Mouse (Mus musculus) gastrocnemius, adult 2 months (tissue): Measurements from ENCODE around the gene Smad3. TPM values are rescaled to one million over a fixed set of nuclear protein-coding genes. Genes with fewer than 3 reads are reported as not detected.

Experiments
- DNase-seq: peaks from one replicate; pipeline ENCODE4 v3.0.0; 2022
- H3K27ac ChIP-seq: fragments of 200-600 bp; 2 replicates; pipeline ENCODE4 v1.8.1; 2022; ENCODE audit warnings: mild to moderate bottlenecking
- H3K4me3 ChIP-seq: fragments of 200-600 bp; 2 replicates; pipeline ENCODE4 v1.8.1; 2022; ENCODE audit warnings: mild to moderate bottlenecking, moderate library complexity
- CTCF ChIP-seq: fragments of 200-600 bp; IDR thresholded peaks from 2 replicates; pipeline ENCODE4 v1.8.1; 2022; ENCODE audit warnings: antibody characterized with exemption, mild to moderate bottlenecking, moderate library complexity
- intact Hi-C: fragments of 180-260 bp; cut with DNase I; formaldehyde crosslinking; loops from one replicate; pipeline ENCODE4 v1.15.1; 2025
- total RNA-seq, 2 experiments: library from RNA; stranded (reverse); gene quantifications; 2 replicates each; pipeline ENCODE4 v1.2.3; 2021

The Smad3 gene
- total RNA-seq, 2 experiments from 2014 or later: 61.7 to 75.3 TPM

DNA sequence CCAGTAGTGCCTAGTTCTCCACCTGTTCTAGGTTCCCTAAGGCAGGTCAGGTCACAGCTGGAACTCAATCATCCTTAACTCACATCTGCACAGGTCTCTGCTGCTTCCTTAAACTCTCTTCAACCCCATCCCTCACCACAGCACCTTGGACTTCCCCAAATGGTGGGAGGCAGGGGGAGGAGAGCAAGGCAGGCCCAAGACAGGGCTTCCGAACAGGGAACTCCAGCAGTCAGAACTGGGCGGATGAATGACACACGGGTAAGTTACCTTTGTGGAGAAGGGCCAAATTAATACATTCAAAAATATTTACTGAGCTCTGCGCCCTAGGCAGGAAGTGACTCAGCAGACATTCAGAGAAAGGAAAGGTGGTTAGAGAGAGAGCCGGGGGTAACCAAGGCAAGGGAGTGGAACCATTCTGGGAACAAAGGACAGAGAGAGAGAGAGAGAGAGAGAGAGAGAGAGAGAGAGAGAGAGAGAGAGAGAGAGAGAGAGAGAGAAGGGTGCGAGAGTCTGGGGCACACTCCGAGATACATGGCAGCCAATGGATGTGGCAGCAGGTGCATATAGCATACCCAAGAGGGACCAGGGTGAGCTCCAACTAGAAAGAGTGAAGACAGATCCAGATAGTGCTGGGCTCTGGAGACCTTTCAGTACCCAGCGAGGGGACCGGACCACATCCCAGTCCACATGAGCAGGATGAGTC, 36.1 kb downstream of the Smad3 start:
- intact Hi-C loops: no loop called here
- H3K27ac ChIP-seq: no peak overlapping the region
- no peak overlapping the region for H3K4me3 ChIP-seq
- DNase-seq: no peak
- TF ChIP-seq CTCF: no peak

- Histone ChIP-seq H3K4me3 (no peak overlapping the region), H3K27ac (no peak overlapping the region)
- no peak for TF ChIP-seq CTCF
- intact Hi-C loops: no loop called here
- DNase-seq: no peak
Measured at GRCm38 (mm10) chr9:63720715-63721114, 37.1 kb downstream of the Smad3 start.

DNA sequence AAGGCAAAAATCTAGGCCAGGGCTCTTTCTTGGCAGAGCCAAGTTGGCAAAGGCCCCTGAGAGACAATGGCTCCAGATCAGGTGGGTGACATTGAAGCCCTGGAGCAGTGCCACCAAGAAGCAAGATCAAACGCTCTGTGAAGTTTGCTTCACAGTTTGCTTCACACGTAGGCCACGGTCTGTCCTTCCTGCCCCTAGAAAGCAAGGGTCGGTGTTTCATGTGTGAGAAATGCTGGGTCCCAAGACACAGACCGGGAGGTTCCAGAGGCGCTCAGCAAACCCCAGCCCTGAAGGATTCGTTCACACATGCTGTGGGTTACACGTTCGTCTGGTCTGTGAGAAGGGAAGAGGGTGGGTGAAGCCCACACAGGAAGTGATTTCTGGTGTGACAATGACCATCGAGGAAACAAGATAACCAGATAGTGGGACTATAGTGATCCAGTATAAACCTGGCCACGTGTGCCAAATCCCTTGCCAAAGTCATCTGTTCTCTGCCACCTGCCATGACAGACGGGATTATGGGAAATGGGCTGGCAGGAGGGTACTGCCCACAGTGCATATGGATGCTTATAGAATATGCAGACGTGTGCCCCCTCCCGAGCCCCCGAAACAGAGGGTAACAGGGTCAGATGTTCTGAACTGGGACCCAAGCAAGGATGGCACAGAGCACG, 37.9 kb downstream of the Smad3 start:
- no peak overlapping the region for H3K4me3 ChIP-seq
- no peak for TF ChIP-seq CTCF
- DNase-seq: no peak
- H3K27ac ChIP-seq: peak overlapping the region; percentile 4; the same call in 1 of the 2 replicates
- intact Hi-C loops: no loop called here

- peak overlapping the region; percentile 4; the same call in 1 of the 2 replicates for H3K27ac ChIP-seq
- DNase-seq: no peak
- intact Hi-C loops: no loop called here
- TF ChIP-seq CTCF: no peak
- H3K4me3 ChIP-seq: no peak overlapping the region
Measured at GRCm38 (mm10) chr9:63718735-63719358, 38.9 kb downstream of the Smad3 start.

- Histone ChIP-seq H3K27ac (no peak overlapping the region), H3K4me3 (no peak overlapping the region)
- no peak for DNase-seq
- intact Hi-C loops: no loop called here
- TF ChIP-seq CTCF: no peak
Measured at GRCm38 (mm10) chr9:63718170-63718569, 39.6 kb downstream of the Smad3 start.

DNA sequence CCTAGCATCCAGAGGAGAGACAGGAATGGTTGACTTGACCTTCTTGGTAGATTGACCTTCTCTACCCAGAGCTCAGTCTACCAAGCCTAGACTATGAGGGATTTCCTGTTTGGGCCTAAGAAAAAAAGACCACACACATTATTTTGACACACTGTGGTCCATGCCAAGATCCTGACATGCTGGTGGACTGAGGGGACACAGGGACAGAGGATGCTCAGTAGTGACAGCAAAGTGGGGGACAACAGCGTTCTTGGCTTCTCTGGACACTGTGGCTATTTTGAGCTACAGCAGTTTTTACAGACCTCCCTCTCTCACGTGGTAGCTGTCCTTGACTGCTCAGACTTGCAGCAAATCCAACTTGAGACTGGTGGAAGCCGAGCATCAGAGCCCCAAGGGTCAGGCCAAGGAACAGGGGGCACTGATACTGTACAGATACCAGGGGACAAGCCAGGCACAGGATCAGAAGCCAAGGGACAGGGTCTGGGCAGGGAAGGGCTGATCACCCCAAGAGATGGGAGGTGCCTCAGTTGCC, 40.3 kb downstream of the Smad3 start:
- H3K27ac ChIP-seq: peak overlapping the region; percentile 51
- no peak for DNase-seq
- intact Hi-C loops: no loop called here
- TF ChIP-seq CTCF: no peak
- no peak overlapping the region for H3K4me3 ChIP-seq

- Histone ChIP-seq H3K27ac (peak overlapping the region; percentile 80), H3K4me3 (peak overlapping the region; percentile 30)
- DNase-seq: peak; percentile 89
- intact Hi-C loops: no loop called here
- TF ChIP-seq CTCF: no peak
Measured at GRCm38 (mm10) chr9:63716150-63717138, 41.4 kb downstream of the Smad3 start.

GRCm38 (mm10) chr9:63714572-63714971, 43.2 kb downstream of the Smad3 start:
- no peak for DNase-seq
- no peak for TF ChIP-seq CTCF
- Histone ChIP-seq H3K4me3 (no peak overlapping the region), H3K27ac (no peak overlapping the region)
- intact Hi-C loops: no loop called here

- Histone ChIP-seq H3K27ac (no peak overlapping the region), H3K4me3 (no peak overlapping the region)
- DNase-seq: no peak
- no peak for TF ChIP-seq CTCF
- intact Hi-C loops: no loop called here
Measured at GRCm38 (mm10) chr9:63712838-63713237, 45.0 kb downstream of the Smad3 start.

- H3K27ac ChIP-seq: peak overlapping the region; percentile 75
- peak; percentile 61 for DNase-seq
- no peak overlapping the region for H3K4me3 ChIP-seq
- intact Hi-C loops: no loop called here
- no peak for TF ChIP-seq CTCF
Measured at GRCm38 (mm10) chr9:63711580-63712230, 46.1 kb downstream of the Smad3 start.

DNA sequence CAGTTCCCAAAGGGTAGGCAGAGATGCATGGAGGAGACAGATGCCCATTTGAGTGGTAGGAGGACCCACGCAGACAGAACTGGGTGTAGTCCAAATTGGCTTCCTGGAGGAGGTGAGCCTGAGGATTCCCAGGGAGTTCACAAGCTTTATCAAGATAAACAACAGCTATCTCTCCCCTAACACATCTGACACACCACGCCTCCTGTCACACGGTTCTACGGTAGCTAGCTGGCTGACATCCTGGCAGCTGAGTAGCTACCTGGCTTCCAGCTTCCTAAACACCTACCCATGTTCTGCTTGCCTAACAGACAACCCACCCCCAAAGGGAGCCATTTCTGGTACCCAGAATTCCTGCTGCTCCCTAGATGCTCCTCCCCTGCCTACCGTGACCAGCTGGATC, 47.9 kb downstream of the Smad3 start:
- TF ChIP-seq CTCF: no peak
- intact Hi-C loops: no loop called here
- no peak overlapping the region for H3K27ac ChIP-seq
- no peak overlapping the region for H3K4me3 ChIP-seq
- DNase-seq: no peak

DNA sequence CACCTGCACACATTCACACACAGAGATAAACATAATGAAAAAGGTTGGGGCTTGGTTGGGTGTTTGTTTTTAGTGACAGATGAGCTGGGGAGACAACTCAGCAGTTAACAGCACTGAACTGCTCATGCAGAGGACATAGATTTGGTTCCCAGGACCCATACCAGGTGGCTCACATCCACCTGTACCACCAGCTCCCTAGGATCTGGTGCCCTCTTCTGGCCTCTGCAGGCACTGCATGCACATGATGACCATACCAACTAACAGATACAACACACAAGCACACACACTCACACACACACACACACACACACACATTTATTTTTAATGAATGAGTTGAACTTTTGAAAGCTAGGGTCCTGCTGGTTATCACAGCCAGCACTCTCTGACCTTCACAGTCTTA, 48.5 kb downstream of the Smad3 start:
- Histone ChIP-seq H3K4me3 (no peak overlapping the region), H3K27ac (no peak overlapping the region)
- DNase-seq: no peak
- TF ChIP-seq CTCF: peak; percentile 34; the same call in 1 of the 2 replicates
- intact Hi-C loops: no loop called here
